Mouse (Mus musculus) cerebellum, postnatal 25 days (tissue): ENCODE results near the gene Itpa.

Experiments used
- DNase-seq, 2 experiments: peaks; one replicate each; pipeline ENCODE4 v3.0.0; 2021; ENCODE audit warnings: mixed read lengths in 2 of 2

Itpa gene

GRCm38 (mm10) chr2:130728906-130729585, 61.6 kb downstream of the Itpa start:
- DNase-seq: no peak

- no peak for DNase-seq
Measured at GRCm38 (mm10) chr2:130730746-130731145, 63.3 kb downstream of the Itpa start.
